Mouse (Mus musculus): ENCODE measurements around the gene Pex11b. TPM values are rescaled to one million over a fixed set of nuclear protein-coding genes. Genes with fewer than 3 reads are reported as not detected.
"Not testable (repeated sequence)": the region's sequence is repeated elsewhere in the genome, so short reads cannot be mapped to it uniquely, and the experiment has no call there.

Gene Pex11b
- polyA plus RNA-seq, 1 experiment from 2014 or later = 59.6 TPM

DNA sequence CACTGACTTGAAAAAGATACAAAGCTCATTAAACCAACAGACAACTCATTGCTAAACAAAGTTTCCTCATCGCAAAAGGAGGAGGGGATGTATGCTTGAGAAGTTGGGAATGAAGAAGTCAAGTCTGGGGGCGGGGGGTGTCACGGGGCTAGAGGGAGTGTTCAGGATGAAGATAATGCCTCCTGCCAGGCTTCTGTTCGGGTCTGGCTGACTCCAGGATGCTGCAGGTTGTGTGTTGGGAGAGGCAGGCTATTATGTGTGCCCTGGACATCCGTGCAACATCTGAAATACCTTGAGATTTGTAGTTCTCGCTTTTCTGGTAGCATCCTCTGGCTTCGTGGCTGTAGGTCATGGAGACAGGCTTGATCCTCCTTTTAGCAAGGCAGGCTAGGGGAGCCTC is 43.3 kb downstream of the Pex11b start:
- no peak overlapping the region for H3K4me2 ChIP-seq (ENCODE audit: low read depth, low read length)
- WGBS = 69% methylated on average over 7 of the region's 7 CpGs
- no peak overlapping the region for H3K27ac ChIP-seq (ENCODE audit: low read depth, low read length)
- H3K4me1 ChIP-seq (ENCODE audit: control insufficient read depth, insufficient read depth, low read length) = no peaks in the 10 kb centered on the region
- no peak for ATAC-seq (ENCODE audit: low read depth)
- no peaks in the 10 kb centered on the region for H3K27me3 ChIP-seq (ENCODE audit: control insufficient read depth, insufficient read depth, low read length)
- H3K9ac ChIP-seq (replicated peaks; ENCODE audit: low read depth, low read length) = no peak overlapping the region
- H3K4me3 ChIP-seq (ENCODE audit: low read depth, low read length) = no peak overlapping the region
- no peaks in the 10 kb centered on the region for H3K9me3 ChIP-seq (ENCODE audit: control insufficient read depth, low read length)
- no peaks in the 10 kb centered on the region for H3K36me3 ChIP-seq (ENCODE audit: control insufficient read depth, insufficient read depth, low read length)

DNA sequence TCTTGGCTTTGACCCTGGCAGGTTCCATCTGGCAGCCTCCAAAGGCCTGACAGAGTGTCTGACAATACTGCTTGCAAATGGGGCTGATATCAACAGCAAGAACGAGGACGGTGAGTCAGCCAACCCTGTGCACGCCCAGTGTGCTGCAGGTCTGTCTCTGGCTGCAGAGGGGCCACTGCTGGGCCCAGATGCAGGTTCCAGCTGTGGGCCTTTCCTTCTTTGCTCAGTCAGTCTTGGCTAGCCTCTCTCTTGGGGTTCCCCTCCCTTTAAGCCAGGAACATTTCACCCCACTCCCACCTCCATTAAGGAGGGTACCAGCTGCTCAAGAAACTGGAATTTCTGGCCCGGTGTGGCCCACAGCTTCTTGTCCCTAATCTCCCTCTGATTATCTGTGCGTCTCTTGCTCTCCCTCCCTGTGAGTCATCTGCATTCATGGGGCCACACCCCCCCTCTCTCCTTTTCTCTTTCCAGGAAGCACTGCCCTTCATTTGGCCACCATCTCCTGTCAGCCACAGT is 44.0 kb downstream of the Pex11b start:
- H3K36me3 ChIP-seq (ENCODE audit: control insufficient read depth, insufficient read depth, low read length) = no peaks in the 10 kb centered on the region
- H3K4me3 ChIP-seq (ENCODE audit: low read depth, low read length) = no peak overlapping the region
- no peak for ATAC-seq (ENCODE audit: low read depth)
- H3K27me3 ChIP-seq (ENCODE audit: control insufficient read depth, insufficient read depth, low read length) = no peaks in the 10 kb centered on the region
- no peak overlapping the region for H3K4me2 ChIP-seq (ENCODE audit: low read depth, low read length)
- H3K9ac ChIP-seq (replicated peaks; ENCODE audit: low read depth, low read length) = no peak overlapping the region
- H3K9me3 ChIP-seq (ENCODE audit: control insufficient read depth, low read length) = no peaks in the 10 kb centered on the region
- H3K4me1 ChIP-seq (ENCODE audit: control insufficient read depth, insufficient read depth, low read length) = no peaks in the 10 kb centered on the region
- H3K27ac ChIP-seq (ENCODE audit: low read depth, low read length) = no peak overlapping the region
- WGBS = 41% methylated on average over 5 of the region's 5 CpGs

DNA sequence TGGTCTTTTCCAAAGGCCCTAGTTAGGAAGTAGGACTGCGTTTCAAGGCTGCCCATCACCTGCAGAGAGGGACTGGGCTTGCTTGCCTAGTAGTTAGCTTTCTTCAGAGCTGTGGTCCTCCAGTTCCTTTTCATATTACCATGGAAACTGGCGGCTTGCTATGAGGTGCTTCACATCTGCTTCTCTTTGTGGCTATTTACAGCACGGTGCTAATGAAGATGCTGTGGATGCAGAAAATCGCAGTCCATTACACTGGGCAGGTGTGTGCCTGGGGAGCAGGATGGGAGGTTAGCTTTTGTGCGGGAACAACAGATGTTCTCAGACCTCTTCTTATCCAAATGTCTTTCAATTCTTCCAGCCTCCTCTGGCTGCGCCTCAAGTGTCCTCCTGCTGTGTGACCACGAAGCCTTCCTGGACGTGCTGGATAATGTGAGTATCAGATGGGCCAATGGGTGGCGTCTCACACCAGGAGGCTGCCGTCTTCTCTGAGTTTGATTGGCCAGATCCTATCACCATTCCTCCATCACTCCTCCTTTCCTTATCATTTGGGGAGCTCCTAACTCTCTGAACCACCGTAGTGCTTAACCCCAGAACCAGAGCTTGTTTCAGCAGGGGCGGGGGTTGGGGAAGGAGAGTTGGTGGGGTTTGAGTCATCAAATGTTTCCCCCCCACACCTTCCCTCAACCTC is 45.2 kb downstream of the Pex11b start:
- H3K27ac ChIP-seq (ENCODE audit: low read depth, low read length) = no peak overlapping the region
- WGBS = 15% methylated on average over 12 of the region's 12 CpGs
- ATAC-seq (ENCODE audit: low read depth) = 0 out of 2 replicates have a peak, but pooled peaks have one; percentile 24

DNA sequence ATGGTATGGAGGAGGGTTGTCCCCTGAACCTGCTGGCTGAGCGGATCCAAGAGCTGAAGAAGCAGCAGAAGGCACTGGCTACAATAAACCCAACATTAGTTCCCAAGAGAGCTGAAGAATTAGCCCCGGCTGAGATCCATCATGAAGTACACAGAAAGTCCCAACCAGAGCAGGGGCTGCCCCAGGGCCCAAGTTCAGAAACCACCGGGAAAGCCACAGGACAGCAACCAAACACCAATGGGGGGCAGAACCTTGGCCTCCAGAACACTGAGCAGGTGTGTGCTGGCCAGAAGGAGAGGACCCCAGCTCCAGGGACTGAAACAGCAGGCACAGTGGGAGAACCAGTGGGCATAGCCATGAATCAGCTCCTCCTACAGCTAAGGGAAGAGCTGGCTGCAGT is 48.3 kb downstream of the Pex11b start:
- no peaks in the 10 kb centered on the region for H3K4me1 ChIP-seq (ENCODE audit: control insufficient read depth, insufficient read depth, low read length)
- no peaks in the 10 kb centered on the region for H3K36me3 ChIP-seq (ENCODE audit: control insufficient read depth, insufficient read depth, low read length)
- no peak overlapping the region for H3K27ac ChIP-seq (ENCODE audit: low read depth, low read length)
- H3K4me2 ChIP-seq (ENCODE audit: low read depth, low read length) = no peak overlapping the region
- no peak overlapping the region for H3K4me3 ChIP-seq (ENCODE audit: low read depth, low read length)
- no peak for ATAC-seq (ENCODE audit: low read depth)
- H3K27me3 ChIP-seq (ENCODE audit: control insufficient read depth, insufficient read depth, low read length) = no peaks in the 10 kb centered on the region
- 91% methylated on average over 3 of the region's 3 CpGs for WGBS
- no peak overlapping the region for H3K9ac ChIP-seq (replicated peaks; ENCODE audit: low read depth, low read length)
- no peaks in the 10 kb centered on the region for H3K9me3 ChIP-seq (ENCODE audit: control insufficient read depth, low read length)

More for the DNA sequence above, 45.2 kb downstream of the Pex11b start:
- no peak overlapping the region for H3K4me3 ChIP-seq (ENCODE audit: low read depth, low read length)
- no peaks in the 10 kb centered on the region for H3K27me3 ChIP-seq (ENCODE audit: control insufficient read depth, insufficient read depth, low read length)
- H3K9me3 ChIP-seq (ENCODE audit: control insufficient read depth, low read length) = no peaks in the 10 kb centered on the region
- no peaks in the 10 kb centered on the region for H3K4me1 ChIP-seq (ENCODE audit: control insufficient read depth, insufficient read depth, low read length)
- no peak overlapping the region for H3K9ac ChIP-seq (replicated peaks; ENCODE audit: low read depth, low read length)
- no peaks in the 10 kb centered on the region for H3K36me3 ChIP-seq (ENCODE audit: control insufficient read depth, insufficient read depth, low read length)
- H3K4me2 ChIP-seq (ENCODE audit: low read depth, low read length) = no peak overlapping the region

DNA sequence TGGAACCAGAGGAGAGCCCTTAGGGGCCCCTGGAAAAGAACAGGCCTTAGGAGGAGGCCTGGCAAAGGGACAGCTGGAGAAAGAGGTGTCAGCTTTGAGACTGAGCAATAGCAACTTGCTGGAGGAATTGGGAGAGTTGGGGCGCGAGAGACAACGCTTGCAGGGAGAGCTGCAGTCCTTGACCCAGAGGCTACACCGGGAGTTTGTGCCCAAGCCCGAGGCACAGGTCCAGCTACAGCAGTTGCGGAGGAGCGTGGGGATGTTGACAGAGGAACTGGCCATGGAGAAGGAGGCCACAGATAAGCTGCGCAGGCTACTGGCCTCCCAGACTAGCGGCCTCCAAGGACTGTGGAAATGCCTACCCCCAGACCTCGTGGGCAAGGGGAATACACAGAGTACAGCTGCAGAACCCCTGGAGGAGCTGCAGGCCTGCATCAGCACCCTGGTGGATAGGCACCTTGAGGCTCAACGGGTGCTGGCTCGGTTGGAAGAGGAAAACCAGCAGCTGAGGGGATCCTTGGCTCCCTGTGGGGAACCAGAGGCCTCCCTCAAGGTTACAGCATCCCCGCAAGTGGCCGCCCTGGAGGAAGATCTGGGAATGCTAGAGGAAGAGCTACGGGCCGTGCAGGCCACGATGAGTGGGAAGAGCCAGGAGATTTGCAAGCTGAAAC is 49.1 kb downstream of the Pex11b start:
- Histone ChIP-seq H3K9me3 (ENCODE audit: control insufficient read depth, low read length) (no peaks in the 10 kb centered on the region), H3K4me1 (ENCODE audit: control insufficient read depth, insufficient read depth, low read length) (no peaks in the 10 kb centered on the region), H3K36me3 (ENCODE audit: control insufficient read depth, insufficient read depth, low read length) (no peaks in the 10 kb centered on the region), H3K4me2 (ENCODE audit: low read depth, low read length) (peak overlapping the region; percentile 31; the same call in 1 of the 2 replicates), H3K9ac (replicated peaks; ENCODE audit: low read depth, low read length) (no peak overlapping the region), H3K27me3 (ENCODE audit: control insufficient read depth, insufficient read depth, low read length) (no peaks in the 10 kb centered on the region), H3K4me3 (ENCODE audit: low read depth, low read length) (0 out of 2 replicates have a peak overlapping the region, but pooled peaks have one; percentile 3), H3K27ac (ENCODE audit: low read depth, low read length) (no peak overlapping the region)
- no peak for ATAC-seq (ENCODE audit: low read depth)
- 61% methylated on average over 17 of the region's 17 CpGs for WGBS

DNA sequence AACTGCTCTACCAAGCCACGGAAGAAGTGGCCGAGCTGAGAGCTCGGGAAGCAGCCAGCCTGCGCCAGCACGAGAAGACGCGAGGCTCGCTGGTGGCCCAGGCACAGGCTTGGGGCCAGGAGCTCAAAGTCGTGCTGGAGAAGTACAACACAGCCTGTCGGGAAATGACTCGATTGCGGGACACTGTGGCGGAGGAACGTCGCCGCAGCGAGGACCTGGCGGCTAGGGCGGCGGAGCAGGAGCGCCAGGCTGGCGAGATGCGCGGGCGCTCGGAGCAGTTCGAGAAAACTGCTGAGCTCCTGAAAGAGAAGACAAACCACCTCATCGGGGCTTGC is 49.6 kb downstream of the Pex11b start:
- Histone ChIP-seq H3K4me2 (ENCODE audit: low read depth, low read length) (peak overlapping the region; percentile 31; the same call in 1 of the 2 replicates), H3K4me3 (ENCODE audit: low read depth, low read length) (0 out of 2 replicates have a peak overlapping the region, but pooled peaks have one; percentile 3), H3K36me3 (ENCODE audit: control insufficient read depth, insufficient read depth, low read length) (no peaks in the 10 kb centered on the region), H3K9ac (replicated peaks; ENCODE audit: low read depth, low read length) (no peak overlapping the region), H3K27ac (ENCODE audit: low read depth, low read length) (no peak overlapping the region), H3K9me3 (ENCODE audit: control insufficient read depth, low read length) (no peaks in the 10 kb centered on the region), H3K4me1 (ENCODE audit: control insufficient read depth, insufficient read depth, low read length) (no peaks in the 10 kb centered on the region), H3K27me3 (ENCODE audit: control insufficient read depth, insufficient read depth, low read length) (no peaks in the 10 kb centered on the region)
- WGBS = 33% methylated on average over 28 of the region's 28 CpGs
- ATAC-seq (ENCODE audit: low read depth) = no peak

DNA sequence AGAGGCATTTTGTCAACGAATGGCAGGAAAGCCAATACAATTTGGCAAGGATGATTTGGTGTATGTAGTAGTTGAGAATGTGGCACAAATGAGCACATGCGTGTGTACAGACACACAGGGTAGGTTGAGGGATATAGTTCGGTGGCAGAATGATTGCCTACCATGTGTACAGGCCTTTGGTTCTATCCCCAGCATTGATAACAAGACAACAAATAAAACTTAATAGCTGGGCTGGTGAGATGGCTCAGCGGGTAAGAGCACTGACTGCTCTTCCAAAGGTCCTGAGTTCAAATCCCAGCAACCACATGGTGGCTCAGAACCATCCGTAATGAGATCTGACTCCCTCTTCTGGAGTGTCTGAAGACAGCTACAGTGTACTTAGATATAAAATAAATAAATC is 50.9 kb downstream of the Pex11b start:
- WGBS = 95% methylated on average over 5 of the region's 5 CpGs

DNA sequence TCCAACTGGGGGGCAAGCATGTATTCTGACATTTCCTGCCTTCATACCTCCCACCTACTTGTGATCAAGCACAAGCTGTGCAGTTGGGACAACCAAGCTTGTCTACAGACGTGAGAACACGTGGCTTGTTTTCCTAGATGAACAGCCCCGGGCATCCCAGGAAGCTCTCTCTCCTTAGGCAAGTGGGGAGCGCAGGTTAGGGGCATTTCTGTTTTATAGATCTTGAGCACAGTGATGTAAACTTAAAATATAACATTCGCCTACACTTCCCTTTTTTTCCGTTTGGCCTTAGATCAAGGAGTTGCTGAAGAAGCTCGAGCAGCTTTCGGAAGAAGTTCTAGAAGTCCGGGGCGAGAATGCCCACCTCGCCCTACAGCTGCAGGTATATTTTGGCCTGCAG is 53.7 kb downstream of the Pex11b start:
- Histone ChIP-seq H3K36me3 (ENCODE audit: control insufficient read depth, insufficient read depth, low read length) (no peaks in the 10 kb centered on the region), H3K4me1 (ENCODE audit: control insufficient read depth, insufficient read depth, low read length) (no peaks in the 10 kb centered on the region), H3K27ac (ENCODE audit: low read depth, low read length) (no peak overlapping the region), H3K4me3 (ENCODE audit: low read depth, low read length) (no peak overlapping the region), H3K27me3 (ENCODE audit: control insufficient read depth, insufficient read depth, low read length) (no peaks in the 10 kb centered on the region), H3K4me2 (ENCODE audit: low read depth, low read length) (no peak overlapping the region), H3K9ac (replicated peaks; ENCODE audit: low read depth, low read length) (no peak overlapping the region), H3K9me3 (ENCODE audit: control insufficient read depth, low read length) (no peaks in the 10 kb centered on the region)
- WGBS = 88% methylated on average over 11 of the region's 11 CpGs
- ATAC-seq (ENCODE audit: low read depth) = no peak

More for the DNA sequence above, 50.9 kb downstream of the Pex11b start:
- H3K4me3 ChIP-seq (ENCODE audit: low read depth, low read length); H3K9ac ChIP-seq (replicated peaks; ENCODE audit: low read depth, low read length); H3K4me1 ChIP-seq (ENCODE audit: control insufficient read depth, insufficient read depth, low read length); H3K9me3 ChIP-seq (ENCODE audit: control insufficient read depth, low read length); H3K27ac ChIP-seq (ENCODE audit: low read depth, low read length); ATAC-seq (ENCODE audit: low read depth); H3K4me2 ChIP-seq (ENCODE audit: low read depth, low read length); H3K36me3 ChIP-seq (ENCODE audit: control insufficient read depth, insufficient read depth, low read length); H3K27me3 ChIP-seq (ENCODE audit: control insufficient read depth, insufficient read depth, low read length): not testable (repeated sequence)

DNA sequence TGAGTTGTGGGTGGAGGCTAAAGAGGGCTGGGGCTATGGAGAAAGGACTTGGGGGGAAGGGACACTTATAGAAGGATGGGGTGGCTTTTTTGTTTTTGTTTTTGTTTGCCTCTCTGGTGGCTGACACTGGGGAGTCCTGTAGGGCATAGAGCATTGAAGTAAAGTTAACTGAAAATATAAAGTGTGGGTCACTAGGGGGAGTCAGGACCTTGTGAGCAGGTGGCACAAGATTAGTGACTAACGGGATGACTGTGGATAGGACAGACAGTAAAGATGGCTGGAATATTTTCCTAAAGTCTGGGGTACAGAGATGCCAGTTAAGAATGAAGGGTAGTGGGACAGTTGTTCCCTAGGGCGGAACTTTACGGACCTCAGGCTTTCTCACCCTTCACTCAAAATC is 55.1 kb downstream of the Pex11b start:
- H3K27ac ChIP-seq (ENCODE audit: low read depth, low read length) = no peak overlapping the region
- H3K4me3 ChIP-seq (ENCODE audit: low read depth, low read length) = no peak overlapping the region
- WGBS = 64% methylated on average over 3 of the region's 3 CpGs
- no peaks in the 10 kb centered on the region for H3K36me3 ChIP-seq (ENCODE audit: control insufficient read depth, insufficient read depth, low read length)
- no peaks in the 10 kb centered on the region for H3K9me3 ChIP-seq (ENCODE audit: control insufficient read depth, low read length)
- no peaks in the 10 kb centered on the region for H3K4me1 ChIP-seq (ENCODE audit: control insufficient read depth, insufficient read depth, low read length)
- no peak overlapping the region for H3K4me2 ChIP-seq (ENCODE audit: low read depth, low read length)
- no peak for ATAC-seq (ENCODE audit: low read depth)
- no peak overlapping the region for H3K9ac ChIP-seq (replicated peaks; ENCODE audit: low read depth, low read length)
- no peaks in the 10 kb centered on the region for H3K27me3 ChIP-seq (ENCODE audit: control insufficient read depth, insufficient read depth, low read length)
